Mouse (Mus musculus) G1E (cell line): ENCODE measurements around the gene Cltb. TPM values are rescaled to one million over a fixed set of nuclear protein-coding genes. Genes with fewer than 3 reads are reported as not detected.

Source experiments
- ATAC-seq: 2 replicates; pipeline ENCODE4 v1.8.0; 2016; ENCODE audit warnings: mild to moderate bottlenecking; ENCODE audit not compliant: insufficient number of reproducible peaks, poor library complexity, low FRiP score, severe bottlenecking; ENCODE audit errors: extremely low read depth
- DNase-seq: peaks from one replicate; pipeline ENCODE4 v3.0.0; 2012; ENCODE audit warnings: low spot score
- H3K27me3 ChIP-seq: 2 replicates; pipeline ENCODE4 v1.6.1; 2012; ENCODE audit warnings: mild to moderate bottlenecking, low read length, inconsistent platforms; ENCODE audit not compliant: insufficient read depth
- H3K36me3 ChIP-seq: replicated peaks from 2 replicates; pipeline ENCODE3; 2012; ENCODE audit warnings: mild to moderate bottlenecking, inconsistent platforms
- H3K4me1 ChIP-seq: 2 replicates; pipeline ENCODE4 v1.6.1; 2012; ENCODE audit warnings: low read depth, low read length, inconsistent platforms, mixed read lengths; ENCODE audit not compliant: insufficient read depth
- H3K4me3 ChIP-seq: 2 replicates; pipeline ENCODE4 v1.5.1; 2012; ENCODE audit warnings: low read depth, mild to moderate bottlenecking, inconsistent platforms, low read length, moderate library complexity, mixed read lengths
- H3K9me3 ChIP-seq: replicated peaks from 2 replicates; pipeline ENCODE4 v1.6.1; 2012; ENCODE audit warnings: inconsistent platforms
- CTCF ChIP-seq: IDR thresholded peaks from 2 replicates; pipeline ENCODE4 v1.5.1; 2012; ENCODE audit warnings: low read depth, low read length, inconsistent platforms, mixed read lengths
- GATA1 ChIP-seq: IDR thresholded peaks from 2 replicates; pipeline ENCODE4 v1.6.1; 2012; ENCODE audit warnings: borderline replicate concordance, low read length, inconsistent platforms, mixed read lengths
- GATA2 ChIP-seq: IDR thresholded peaks from 2 replicates; pipeline ENCODE4 v1.6.1; 2012; ENCODE audit warnings: low read depth, low read length, inconsistent platforms, borderline replicate concordance
- POLR2AphosphoS5 ChIP-seq: IDR thresholded peaks from 2 replicates; pipeline ENCODE4 v1.6.1; 2012; ENCODE audit warnings: low read depth, low read length, inconsistent platforms; ENCODE audit not compliant: insufficient replicate concordance
- TAL1 ChIP-seq: conservative IDR thresholded peaks from 2 replicates; pipeline ENCODE4 v1.6.1; 2012; ENCODE audit warnings: low read depth, low read length, inconsistent platforms, mixed read lengths
- polyA plus RNA-seq: library from polyadenylated mRNA; stranded (reverse); fragments of >175 nt; gene quantifications from 2 replicates; pipeline ENCODE4 v1.2.3, GENCODE M21; 2012
- total RNA-seq, 2 experiments: library from RNA; stranded (forward) in 1 of 2; stranded (reverse) in 1 of 2; fragments of 200-1000 nt in 1 of 2; fragments of >200 nt in 1 of 2; fragmentation: Nextera tagmentation in 1 of 2; gene quantifications; 2 replicates each; pipeline ENCODE4 v1.2.3; 2014 to 2017

Cltb gene
- total and polyA plus RNA-seq, 3 experiments: 8.7 to 49.8 (median 33.6) TPM

DNA sequence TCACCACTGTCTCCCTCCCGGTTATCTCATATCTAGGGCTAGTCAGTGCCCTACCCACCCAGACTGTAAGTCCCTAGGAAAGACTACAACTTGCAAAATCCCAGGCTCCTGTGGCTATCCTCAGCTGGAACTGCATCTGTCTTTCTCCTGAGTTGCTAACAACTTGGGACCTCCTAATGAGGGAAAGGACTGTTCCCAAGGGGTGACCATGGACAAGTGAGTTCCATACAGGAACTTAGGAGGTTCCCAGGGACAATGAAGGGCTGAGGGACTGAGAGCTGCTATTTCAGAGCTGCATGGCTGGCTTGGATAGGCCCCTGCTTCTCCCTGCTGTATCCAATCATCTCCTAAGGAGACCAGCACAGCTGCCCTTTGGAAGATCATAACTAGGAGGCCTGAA is 1.8 kb downstream of the Cltb start:
- no peaks in the 10 kb centered on the region for H3K9me3 ChIP-seq
- no peak for ATAC-seq
- no peaks in the 10 kb centered on the region for H3K27me3 ChIP-seq
- H3K36me3 ChIP-seq: peaks cover 41% of the 10 kb centered on the region
- H3K4me1 ChIP-seq: peaks cover 29% of the 10 kb centered on the region
- H3K4me3 ChIP-seq: no peak overlapping the region
- TF ChIP-seq CTCF: no peak
- no peak for TF ChIP-seq GATA1
- no peak for TF ChIP-seq POLR2AphosphoS5
- no peak for TF ChIP-seq GATA2
- no peak for TF ChIP-seq TAL1
- DNase-seq: no peak

DNA sequence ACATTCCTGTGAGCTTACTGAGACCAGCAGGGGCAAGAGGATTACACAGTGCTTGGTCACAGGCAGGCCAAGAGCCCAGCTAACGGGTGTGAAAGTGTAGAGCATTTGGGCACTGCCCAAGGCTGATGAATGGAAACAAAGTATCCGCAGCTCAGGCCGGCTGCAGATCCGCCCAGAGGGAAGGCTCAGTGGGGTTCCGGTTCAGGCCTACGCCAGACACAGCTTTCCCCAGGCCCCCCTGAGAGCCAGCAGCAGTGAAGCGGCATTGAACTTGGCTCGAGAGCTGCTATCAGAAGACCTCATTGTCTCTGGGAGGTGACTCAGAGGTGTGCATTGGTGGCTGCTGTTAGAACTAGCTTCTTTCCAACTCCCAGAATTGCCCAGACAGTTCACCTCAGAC is 2.5 kb downstream of the Cltb start:
- no peak for DNase-seq
- no peaks in the 10 kb centered on the region for H3K27me3 ChIP-seq
- no peak overlapping the region for H3K4me3 ChIP-seq
- H3K36me3 ChIP-seq: peaks cover 46% of the 10 kb centered on the region
- TF ChIP-seq GATA1 (no peak), CTCF (no peak), TAL1 (no peak), GATA2 (no peak)
- H3K4me1 ChIP-seq: peaks cover 29% of the 10 kb centered on the region
- H3K9me3 ChIP-seq: no peaks in the 10 kb centered on the region
- no peak for ATAC-seq

DNA sequence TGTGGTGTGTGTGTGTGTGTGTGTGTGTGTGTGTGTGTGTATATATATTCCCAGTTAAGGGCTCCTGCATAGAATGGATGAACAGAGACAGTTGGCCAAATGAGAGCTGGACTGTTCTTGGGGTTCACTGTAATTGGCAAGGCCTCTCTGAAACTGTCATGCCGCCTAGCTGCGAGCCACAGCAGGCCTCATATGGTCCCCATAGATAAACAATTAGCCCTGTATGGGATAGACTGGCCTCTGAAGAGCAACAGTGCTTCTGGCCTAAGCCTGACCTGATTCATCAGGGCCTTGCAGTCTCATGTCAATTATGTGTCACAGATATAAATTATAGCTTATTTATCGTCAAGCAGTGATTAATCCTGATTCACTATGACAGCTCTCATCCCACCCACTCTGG is 3.1 kb downstream of the Cltb start:
- Histone ChIP-seq H3K4me1 (peaks cover 29% of the 10 kb centered on the region), H3K4me3 (no peak overlapping the region), H3K9me3 (no peaks in the 10 kb centered on the region), H3K27me3 (no peaks in the 10 kb centered on the region), H3K36me3 (peaks cover 51% of the 10 kb centered on the region)
- TF ChIP-seq GATA2: no peak
- TF ChIP-seq CTCF: no peak
- no peak for TF ChIP-seq POLR2AphosphoS5
- TF ChIP-seq GATA1: no peak
- no peak for DNase-seq
- ATAC-seq: no peak

DNA sequence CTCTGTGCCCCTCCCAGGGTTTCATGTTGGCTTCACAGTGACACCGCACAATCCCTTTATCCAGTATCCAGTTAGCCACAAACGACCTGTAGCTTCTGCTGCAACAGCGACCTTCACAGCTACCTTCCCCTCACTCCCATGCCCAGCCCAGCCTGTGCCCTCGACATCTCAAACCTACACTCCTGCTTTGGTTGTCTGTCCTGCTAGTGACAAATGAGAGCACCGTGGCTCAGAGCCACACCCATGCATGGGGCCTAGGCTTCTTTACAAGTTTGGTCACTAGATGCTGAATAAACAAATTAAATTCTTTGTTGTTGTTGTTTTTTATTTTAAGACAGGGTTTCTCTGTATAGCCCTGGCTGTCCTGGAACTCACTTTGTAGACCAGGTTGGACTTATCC is 3.9 kb downstream of the Cltb start:
- DNase-seq: no peak
- no peak for TF ChIP-seq CTCF
- TF ChIP-seq TAL1: no peak
- TF ChIP-seq GATA2: no peak
- TF ChIP-seq GATA1: no peak
- TF ChIP-seq POLR2AphosphoS5: no peak
- no peak overlapping the region for H3K4me3 ChIP-seq

DNA sequence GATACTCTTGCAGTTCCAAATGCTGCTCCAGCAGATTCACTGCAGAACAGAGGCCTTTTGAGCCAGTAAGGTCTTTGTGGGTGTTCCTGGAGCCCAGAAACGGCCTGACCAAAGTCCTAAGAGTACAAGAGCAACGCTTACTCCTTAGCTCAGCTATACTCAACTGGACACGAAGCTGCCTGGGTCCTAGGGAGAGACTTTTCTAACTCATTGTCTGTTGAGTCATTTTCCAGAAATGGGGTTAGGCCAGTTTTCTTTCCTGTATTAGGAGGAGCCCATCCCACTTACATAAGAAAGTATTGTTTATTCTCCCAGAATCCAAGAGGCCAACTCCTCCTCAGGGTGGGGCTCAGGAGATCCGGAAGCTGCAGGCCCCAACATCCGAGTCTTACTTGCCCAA is 5.7 kb downstream of the Cltb start:
- ATAC-seq (no peak), DNase-seq (no peak)
- Histone ChIP-seq H3K9me3 (no peaks in the 10 kb centered on the region), H3K27me3 (no peaks in the 10 kb centered on the region), H3K36me3 (peaks cover 70% of the 10 kb centered on the region), H3K4me3 (no peak overlapping the region), H3K4me1 (peaks cover 17% of the 10 kb centered on the region)
- TF ChIP-seq GATA2 (no peak), TAL1 (no peak), CTCF (no peak), POLR2AphosphoS5 (no peak), GATA1 (no peak)

More for the DNA sequence above, 3.9 kb downstream of the Cltb start:
- Histone ChIP-seq H3K9me3 (no peaks in the 10 kb centered on the region), H3K4me1 (peaks cover 29% of the 10 kb centered on the region), H3K36me3 (peaks cover 59% of the 10 kb centered on the region), H3K27me3 (no peaks in the 10 kb centered on the region)
- no peak for ATAC-seq

DNA sequence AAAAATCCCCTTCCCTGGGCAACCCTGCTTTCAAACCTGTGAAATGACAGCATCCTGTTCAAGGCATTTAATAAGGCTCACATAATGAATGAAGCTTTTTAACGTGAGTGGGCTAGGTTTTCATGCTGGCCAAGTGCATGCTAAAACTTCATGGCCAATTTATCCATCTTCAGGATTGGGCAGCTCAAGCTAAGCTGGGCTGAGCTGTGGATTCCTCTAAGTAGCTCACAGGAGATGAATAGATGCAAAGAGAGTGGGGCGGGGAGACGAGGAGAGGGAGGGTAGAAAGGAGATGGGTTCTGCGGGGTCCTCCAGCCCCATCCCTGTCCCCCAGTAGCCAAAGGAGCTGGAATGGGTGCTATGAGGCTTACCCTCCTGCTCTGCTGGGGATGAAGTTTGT is 6.9 kb downstream of the Cltb start:
- no peak for DNase-seq
- Histone ChIP-seq H3K9me3 (no peaks in the 10 kb centered on the region), H3K27me3 (no peaks in the 10 kb centered on the region), H3K4me3 (no peak overlapping the region), H3K36me3 (peaks cover 74% of the 10 kb centered on the region), H3K4me1 (peaks cover 12% of the 10 kb centered on the region)
- no peak for ATAC-seq
- TF ChIP-seq POLR2AphosphoS5: no peak
- no peak for TF ChIP-seq GATA2
- TF ChIP-seq TAL1: no peak
- TF ChIP-seq CTCF: no peak
- no peak for TF ChIP-seq GATA1

DNA sequence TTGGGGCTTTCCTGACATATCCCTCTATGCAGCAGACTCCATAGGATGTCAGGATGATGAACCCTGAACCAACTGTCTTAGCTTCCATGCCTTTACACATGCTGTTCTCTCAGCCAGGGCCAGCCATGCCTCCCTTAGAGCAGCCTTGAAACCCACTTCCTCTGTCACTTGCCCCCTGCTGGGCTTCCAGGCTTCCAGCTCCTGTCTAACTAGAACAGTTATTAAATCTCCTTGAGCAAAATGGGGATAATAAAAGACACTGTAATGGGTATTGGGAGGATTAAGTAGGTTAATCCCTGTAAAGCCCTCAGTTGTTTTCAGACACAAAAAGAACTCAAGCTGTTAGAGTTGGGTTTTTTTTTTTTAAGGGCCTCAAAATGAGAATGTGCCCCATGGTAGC is 7.6 kb downstream of the Cltb start:
- Histone ChIP-seq H3K36me3 (peaks cover 74% of the 10 kb centered on the region), H3K9me3 (no peaks in the 10 kb centered on the region), H3K4me1 (peaks cover 5% of the 10 kb centered on the region; the same call in 1 of the 2 replicates), H3K4me3 (no peak overlapping the region), H3K27me3 (no peaks in the 10 kb centered on the region)
- TF ChIP-seq CTCF (no peak), POLR2AphosphoS5 (no peak), GATA2 (no peak), TAL1 (no peak), GATA1 (no peak)
- no peak for DNase-seq
- no peak for ATAC-seq
